Mouse (Mus musculus): Measurements from ENCODE around the gene Cdk5rap1. TPM values are rescaled to one million over a fixed set of nuclear protein-coding genes. Genes with fewer than 3 reads are reported as not detected.
"Not testable (repeated sequence)": the region's sequence is repeated elsewhere in the genome, so short reads cannot be mapped to it uniquely, and the experiment has no call there.

The Cdk5rap1 gene
- polyA plus RNA-seq, 2 experiments, result 4.2 to 10.0 TPM

DNA sequence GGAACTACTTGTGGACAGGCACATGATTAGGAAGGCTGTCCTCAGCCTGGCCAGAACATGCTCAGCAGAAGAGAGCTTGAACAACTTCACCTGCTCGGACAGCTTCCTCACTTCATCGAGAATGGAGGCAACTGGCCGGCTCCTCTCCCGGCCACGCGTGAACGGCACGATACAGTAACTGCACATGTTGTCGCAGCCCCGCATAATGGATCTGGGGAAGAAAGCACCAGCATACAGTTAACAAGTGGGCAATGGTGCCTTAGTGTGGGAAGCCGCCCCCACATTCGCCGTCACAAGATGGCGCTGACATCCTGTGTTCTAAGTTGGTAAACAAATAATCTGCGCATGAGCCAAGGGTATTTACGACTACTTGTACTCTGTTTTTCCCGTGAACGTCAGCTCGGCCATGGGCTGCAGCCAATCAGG, 18.8 kb downstream of the Cdk5rap1 start:
- peak; percentile 86; the same call in 1 of the 2 replicates for ATAC-seq (ENCODE audit: insufficient read depth)
- H3K9me3 ChIP-seq (ENCODE audit: control insufficient read depth, low read length); H3K36me3 ChIP-seq (replicated peaks; ENCODE audit: control insufficient read depth, insufficient read depth, low read depth); H3K27me3 ChIP-seq (ENCODE audit: control insufficient read depth, insufficient read depth, low read length); H3K4me1 ChIP-seq (replicated peaks; ENCODE audit: control insufficient read depth in 2 of 2, insufficient read depth in 2 of 2, low read length in 1 of 2); DNase-seq (ENCODE audit: low read depth in 3 of 3, low spot score in 3 of 3): not testable (repeated sequence)
- Histone ChIP-seq H3K4me3 (ENCODE audit: insufficient read depth in 1 of 2, low read depth in 2 of 2, low read length in 2 of 2) (peak overlapping the region; percentile 58 to 66), H3K4me2 (ENCODE audit: low read depth) (peak overlapping the region; percentile 55), H3K9ac (replicated peaks) (peak overlapping the region; percentile 73), H3K27ac (peak overlapping the region; percentile 75)
- TF ChIP-seq CTCF (IDR thresholded peaks at IDR 0.05; ENCODE audit: low read depth), result 0 out of 2 replicates have a peak, but pooled peaks have one; percentile 16
- 87% methylated on average over 14 of the region's 19 CpGs for WGBS (ENCODE audit: insufficient replicate concordance)

DNA sequence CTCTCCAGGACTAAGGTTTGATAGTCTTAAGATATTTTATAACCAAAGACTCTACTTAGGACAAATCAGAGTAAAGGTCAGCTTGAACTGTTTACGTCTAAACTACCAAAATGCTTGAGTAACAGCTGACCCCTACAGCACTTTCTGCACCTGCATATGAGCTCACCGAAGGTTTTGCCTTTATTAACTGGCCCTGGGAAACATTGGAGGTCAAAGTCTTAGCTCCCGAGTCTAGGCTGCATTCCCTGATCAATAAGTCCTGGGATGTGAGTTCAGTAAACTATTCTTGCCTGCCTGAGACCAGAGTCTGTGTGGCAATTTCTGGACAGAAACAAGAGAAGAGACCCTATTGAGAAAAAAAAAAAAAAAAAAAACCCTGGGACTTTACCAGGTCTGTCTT, 24.7 kb downstream of the Cdk5rap1 start:
- 69% methylated on average over 3 of the region's 3 CpGs for WGBS (ENCODE audit: insufficient replicate concordance)
- H3K27ac ChIP-seq, result no peak overlapping the region
- H3K36me3 ChIP-seq (replicated peaks; ENCODE audit: control insufficient read depth, insufficient read depth, low read depth), result peaks cover 26% of the 10 kb centered on the region

DNA sequence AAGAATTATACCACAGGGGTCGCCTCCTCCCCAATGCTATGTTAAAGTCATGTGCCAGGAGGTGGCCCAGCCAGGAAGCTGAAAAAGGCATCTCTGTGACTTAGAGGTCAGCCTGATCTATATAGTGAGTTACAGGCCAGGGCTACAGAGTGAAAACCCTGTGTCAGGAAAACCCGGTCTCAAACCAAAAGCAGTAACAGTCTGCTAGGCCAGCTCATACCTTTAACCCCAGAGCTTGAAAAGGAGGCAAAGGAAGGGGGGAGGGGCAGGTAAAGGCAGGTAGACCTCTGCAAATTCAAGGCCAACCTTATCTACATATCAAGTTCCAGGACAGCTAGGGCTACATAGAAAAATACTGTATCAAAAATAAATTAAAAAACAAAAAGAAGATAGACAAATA, 33.5 kb downstream of the Cdk5rap1 start:
- no peak overlapping the region for H3K4me2 ChIP-seq (ENCODE audit: low read depth)
- ATAC-seq (ENCODE audit: insufficient read depth) (no peak), DNase-seq (ENCODE audit: low read depth in 3 of 3, low spot score in 3 of 3) (no peak)
- H3K4me1 ChIP-seq (replicated peaks; ENCODE audit: control insufficient read depth in 2 of 2, insufficient read depth in 2 of 2, low read length in 1 of 2), result no peaks in the 10 kb centered on the region
- 69% methylated on average over 2 of the region's 2 CpGs for WGBS (ENCODE audit: insufficient replicate concordance)
- no peak overlapping the region for H3K27ac ChIP-seq
- no peaks in the 10 kb centered on the region for H3K9me3 ChIP-seq (ENCODE audit: control insufficient read depth, low read length)
- H3K36me3 ChIP-seq (replicated peaks; ENCODE audit: control insufficient read depth, insufficient read depth, low read depth), result peaks cover 12% of the 10 kb centered on the region
- H3K4me3 ChIP-seq (ENCODE audit: insufficient read depth in 1 of 2, low read depth in 2 of 2, low read length in 2 of 2), result no peak overlapping the region
- no peaks in the 10 kb centered on the region for H3K27me3 ChIP-seq (ENCODE audit: control insufficient read depth, insufficient read depth, low read length)
- no peak for TF ChIP-seq CTCF (IDR thresholded peaks at IDR 0.05; ENCODE audit: low read depth)
- no peak for TF ChIP-seq EP300 (IDR thresholded peaks at IDR 0.05; ENCODE audit: low read depth)
- no peak overlapping the region for H3K9ac ChIP-seq (replicated peaks)

More for the DNA sequence above, 24.7 kb downstream of the Cdk5rap1 start:
- ATAC-seq (ENCODE audit: insufficient read depth) (no peak), DNase-seq (ENCODE audit: low read depth in 3 of 3, low spot score in 3 of 3) (no peak)
- H3K4me3 ChIP-seq (ENCODE audit: insufficient read depth in 1 of 2, low read depth in 2 of 2, low read length in 2 of 2), result no peak overlapping the region
- no peak overlapping the region for H3K4me2 ChIP-seq (ENCODE audit: low read depth)
- no peaks in the 10 kb centered on the region for H3K27me3 ChIP-seq (ENCODE audit: control insufficient read depth, insufficient read depth, low read length)
- TF ChIP-seq EP300 (IDR thresholded peaks at IDR 0.05; ENCODE audit: low read depth), result no peak
- no peak for TF ChIP-seq CTCF (IDR thresholded peaks at IDR 0.05; ENCODE audit: low read depth)
- H3K9ac ChIP-seq (replicated peaks), result no peak overlapping the region
- H3K4me1 ChIP-seq (replicated peaks; ENCODE audit: control insufficient read depth in 2 of 2, insufficient read depth in 2 of 2, low read length in 1 of 2), result no peaks in the 10 kb centered on the region; a peak in 1 of 4 replicates
- H3K9me3 ChIP-seq (ENCODE audit: control insufficient read depth, low read length), result no peaks in the 10 kb centered on the region

DNA sequence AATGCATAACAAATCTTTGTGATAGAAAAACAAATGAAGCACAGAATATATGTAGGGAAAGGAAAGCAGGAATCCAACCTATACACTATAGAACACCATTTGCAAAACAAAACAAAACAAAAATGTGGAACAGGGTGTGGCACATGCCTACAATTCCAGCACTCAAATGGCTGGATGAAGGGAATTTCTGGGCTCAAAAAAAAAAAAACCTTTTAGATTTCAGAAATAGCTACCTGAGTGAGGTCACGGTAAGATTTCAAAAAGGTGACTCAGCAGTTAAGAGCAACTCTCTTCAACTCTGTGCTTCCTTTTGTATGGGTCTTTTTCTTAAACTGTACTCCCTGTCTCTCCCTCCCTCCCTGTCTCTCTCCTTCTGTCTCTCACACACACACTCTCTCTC, 34.6 kb downstream of the Cdk5rap1 start:
- Histone ChIP-seq H3K36me3 (replicated peaks; ENCODE audit: control insufficient read depth, insufficient read depth, low read depth) (peaks cover 12% of the 10 kb centered on the region), H3K27me3 (ENCODE audit: control insufficient read depth, insufficient read depth, low read length) (no peaks in the 10 kb centered on the region), H3K4me3 (ENCODE audit: insufficient read depth in 1 of 2, low read depth in 2 of 2, low read length in 2 of 2) (no peak overlapping the region), H3K9ac (replicated peaks) (no peak overlapping the region), H3K4me1 (replicated peaks; ENCODE audit: control insufficient read depth in 2 of 2, insufficient read depth in 2 of 2, low read length in 1 of 2) (no peaks in the 10 kb centered on the region), H3K27ac (no peak overlapping the region), H3K4me2 (ENCODE audit: low read depth) (no peak overlapping the region), H3K9me3 (ENCODE audit: control insufficient read depth, low read length) (no peaks in the 10 kb centered on the region)
- no peak for ATAC-seq (ENCODE audit: insufficient read depth)
- no peak for DNase-seq (ENCODE audit: low read depth in 3 of 3, low spot score in 3 of 3)
- TF ChIP-seq EP300 (IDR thresholded peaks at IDR 0.05; ENCODE audit: low read depth), result no peak
- TF ChIP-seq CTCF (IDR thresholded peaks at IDR 0.05; ENCODE audit: low read depth), result no peak
- 61% methylated on average over 1 of the region's 1 CpGs for WGBS (ENCODE audit: insufficient replicate concordance)

DNA sequence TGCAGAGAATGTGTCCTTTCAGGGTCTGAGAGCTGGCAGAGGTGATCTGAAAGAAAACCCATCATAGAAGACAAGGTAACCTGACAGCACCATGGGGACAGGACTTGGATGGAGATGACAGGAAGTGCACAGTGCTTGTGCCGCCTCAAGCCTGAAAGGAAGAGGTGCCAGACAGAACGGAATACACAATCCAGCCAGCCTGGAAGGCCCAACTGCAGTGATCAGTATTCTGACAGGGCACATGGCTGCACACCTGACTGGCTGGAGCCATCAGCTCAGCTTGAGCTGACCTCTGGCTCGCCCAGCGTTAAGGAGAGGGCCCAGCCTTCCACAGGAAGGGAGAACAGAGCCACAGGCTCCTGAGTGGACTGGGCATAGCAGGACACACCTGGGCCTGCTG, 37.2 kb downstream of the Cdk5rap1 start:
- Histone ChIP-seq H3K4me2 (ENCODE audit: low read depth) (no peak overlapping the region), H3K36me3 (replicated peaks; ENCODE audit: control insufficient read depth, insufficient read depth, low read depth) (peaks cover 6% of the 10 kb centered on the region; the same call in 1 of the 2 replicates), H3K9me3 (ENCODE audit: control insufficient read depth, low read length) (no peaks in the 10 kb centered on the region), H3K27me3 (ENCODE audit: control insufficient read depth, insufficient read depth, low read length) (no peaks in the 10 kb centered on the region), H3K9ac (replicated peaks) (no peak overlapping the region), H3K4me1 (replicated peaks; ENCODE audit: control insufficient read depth in 2 of 2, insufficient read depth in 2 of 2, low read length in 1 of 2) (no peaks in the 10 kb centered on the region), H3K4me3 (ENCODE audit: insufficient read depth in 1 of 2, low read depth in 2 of 2, low read length in 2 of 2) (no peak overlapping the region), H3K27ac (no peak overlapping the region)
- ATAC-seq (ENCODE audit: insufficient read depth), result no peak
- WGBS (ENCODE audit: insufficient replicate concordance), result 82% methylated on average over 4 of the region's 4 CpGs
- no peak for DNase-seq (ENCODE audit: low read depth in 3 of 3, low spot score in 3 of 3)
- TF ChIP-seq CTCF (IDR thresholded peaks at IDR 0.05; ENCODE audit: low read depth) (no peak), EP300 (IDR thresholded peaks at IDR 0.05; ENCODE audit: low read depth) (no peak)

All from liver, embryonic 14.5 days (tissue).